Mouse (Mus musculus) forebrain, embryonic 11.5 days (tissue): Measurements from ENCODE around the gene Ttc21b. TPM values are rescaled to one million over a fixed set of nuclear protein-coding genes. Genes with fewer than 3 reads are reported as not detected.

Experiments
- ATAC-seq: fragments of 200-750 bp; cut with Nextera tagmentation; replicated peaks from 2 replicates; pipeline ENCODE4 v1.8.0; 2017; ENCODE audit warnings: moderate TSS enrichment; ENCODE audit not compliant: low FRiP score
- DNase-seq: peaks from one replicate; pipeline ENCODE4 v3.0.0-alpha.2; 2017; ENCODE audit warnings: low spot score
- H3K27ac ChIP-seq: fragments of 300-500 bp; sonication (generic); 2 replicates; pipeline ENCODE4 v1.5.1; 2014; ENCODE audit warnings: low read depth, low read length
- H3K27me3 ChIP-seq: fragments of 300-500 bp; sonication (generic); 2 replicates; pipeline ENCODE4 v1.6.1; 2014; ENCODE audit warnings: mild to moderate bottlenecking, low read length, mixed read lengths; ENCODE audit not compliant: control insufficient read depth, insufficient read depth
- H3K36me3 ChIP-seq: fragments of 300-500 bp; sonication (generic); 2 replicates; pipeline ENCODE4 v1.6.1; 2014; ENCODE audit warnings: mild to moderate bottlenecking, low read length, moderate library complexity, mixed read lengths; ENCODE audit not compliant: control insufficient read depth, insufficient read depth
- H3K4me1 ChIP-seq: fragments of 300-500 bp; sonication (generic); replicated peaks from 2 replicates; pipeline ENCODE4 v1.6.1; 2014; ENCODE audit warnings: low read length, mixed read lengths; ENCODE audit not compliant: control insufficient read depth, insufficient read depth
- H3K4me2 ChIP-seq: fragments of 300-500 bp; sonication (generic); 2 replicates; pipeline ENCODE4 v1.6.1; 2014; ENCODE audit warnings: low read depth, mild to moderate bottlenecking, low read length, moderate library complexity, mixed read lengths; ENCODE audit not compliant: severe bottlenecking
- H3K4me3 ChIP-seq: fragments of 300-500 bp; sonication (generic); 2 replicates; pipeline ENCODE4 v1.5.1; 2014; ENCODE audit warnings: low read depth, low read length
- H3K9ac ChIP-seq: fragments of 300-500 bp; sonication (generic); 2 replicates; pipeline ENCODE4 v1.6.1; 2014; ENCODE audit warnings: low read length
- H3K9me3 ChIP-seq: fragments of 300-500 bp; sonication (generic); 2 replicates; pipeline ENCODE4 v1.6.1; 2016; ENCODE audit warnings: low read length, mixed read lengths; ENCODE audit not compliant: control insufficient read depth
- WGBS: fragments of 180-500 bp; shearing (Covaris S2); extraction: QIAGEN DNeasy Blood & Tissue Kit; methylation state at CpG from one replicate; pipeline ENCODE4 v1.1.7; 2014; 5-methylcytosine and 5-hydroxymethylcytosine counted together
- polyA plus RNA-seq: library from polyadenylated mRNA; unstranded; fragments of >200 nt; fragmentation: Nextera tagmentation; extraction: Ambion mirVana; gene quantifications from 2 replicates; pipeline ENCODE4 v1.2.1, GENCODE M21; 2014

Gene Ttc21b
- polyA plus RNA-seq, 1 experiment from 2014 or later = 17.1 TPM

- ATAC-seq = no peak
Observed at GRCm38 (mm10) chr2:66158140-66158915, 98.1 kb downstream of the Ttc21b start.

GRCm38 (mm10) chr2:66151436-66151835 is 105.0 kb downstream of the Ttc21b start:
- Histone ChIP-seq H3K4me3 (no peak overlapping the region), H3K9ac (no peak overlapping the region), H3K4me1 (no peaks in the 10 kb centered on the region), H3K27me3 (no peaks in the 10 kb centered on the region), H3K4me2 (no peak overlapping the region), H3K9me3 (no peaks in the 10 kb centered on the region), H3K36me3 (no peaks in the 10 kb centered on the region), H3K27ac (no peak overlapping the region)
- DNase-seq (no peak), ATAC-seq (no peak)
- WGBS = 78% methylated on average over 2 of the region's 2 CpGs

More at GRCm38 (mm10) chr2:66158140-66158915, 98.1 kb downstream of the Ttc21b start:
- no peak overlapping the region for H3K9ac ChIP-seq
- WGBS = 72% methylated on average over 7 of the region's 7 CpGs
- H3K4me1 ChIP-seq = no peaks in the 10 kb centered on the region
- no peak overlapping the region for H3K27ac ChIP-seq
- no peaks in the 10 kb centered on the region for H3K9me3 ChIP-seq
- no peaks in the 10 kb centered on the region for H3K36me3 ChIP-seq
- H3K27me3 ChIP-seq = no peaks in the 10 kb centered on the region
- H3K4me2 ChIP-seq = no peak overlapping the region
- DNase-seq = no peak
- H3K4me3 ChIP-seq = no peak overlapping the region

GRCm38 (mm10) chr2:66150531-66150930 is 105.9 kb downstream of the Ttc21b start:
- ATAC-seq = no peak
- 77% methylated on average over 3 of the region's 3 CpGs for WGBS

GRCm38 (mm10) chr2:66148654-66149230 is 107.7 kb downstream of the Ttc21b start:
- Histone ChIP-seq H3K4me3 (no peak overlapping the region), H3K9ac (no peak overlapping the region), H3K4me1 (no peaks in the 10 kb centered on the region), H3K9me3 (no peaks in the 10 kb centered on the region), H3K27ac (no peak overlapping the region), H3K4me2 (no peak overlapping the region), H3K36me3 (no peaks in the 10 kb centered on the region), H3K27me3 (no peaks in the 10 kb centered on the region)
- WGBS = 87% methylated on average over 10 of the region's 10 CpGs
- ATAC-seq = no peak
- no peak for DNase-seq

More at GRCm38 (mm10) chr2:66150531-66150930, 105.9 kb downstream of the Ttc21b start:
- Histone ChIP-seq H3K4me3 (no peak overlapping the region), H3K27me3 (no peaks in the 10 kb centered on the region), H3K9ac (no peak overlapping the region), H3K4me2 (no peak overlapping the region), H3K36me3 (no peaks in the 10 kb centered on the region), H3K27ac (no peak overlapping the region), H3K4me1 (no peaks in the 10 kb centered on the region), H3K9me3 (no peaks in the 10 kb centered on the region)
- no peak for DNase-seq

- Histone ChIP-seq H3K27me3 (no peaks in the 10 kb centered on the region), H3K4me3 (no peak overlapping the region), H3K9me3 (no peaks in the 10 kb centered on the region), H3K4me1 (no peaks in the 10 kb centered on the region), H3K4me2 (no peak overlapping the region), H3K27ac (no peak overlapping the region), H3K36me3 (no peaks in the 10 kb centered on the region), H3K9ac (no peak overlapping the region)
- WGBS = 57% methylated on average over 4 of the region's 4 CpGs
- DNase-seq = no peak
- no peak for ATAC-seq
Observed at GRCm38 (mm10) chr2:66146473-66146872, 109.9 kb downstream of the Ttc21b start.

GRCm38 (mm10) chr2:66144770-66145169 is 111.6 kb downstream of the Ttc21b start:
- no peak overlapping the region for H3K4me2 ChIP-seq
- no peaks in the 10 kb centered on the region for H3K36me3 ChIP-seq
- H3K9me3 ChIP-seq = no peaks in the 10 kb centered on the region
- WGBS = 78% methylated on average over 5 of the region's 5 CpGs
- no peaks in the 10 kb centered on the region for H3K27me3 ChIP-seq
- ATAC-seq (no peak), DNase-seq (no peak)
- H3K4me1 ChIP-seq = no peaks in the 10 kb centered on the region
- H3K4me3 ChIP-seq = no peak overlapping the region
- H3K9ac ChIP-seq = no peak overlapping the region
- no peak overlapping the region for H3K27ac ChIP-seq

- Histone ChIP-seq H3K4me2 (no peak overlapping the region), H3K36me3 (no peaks in the 10 kb centered on the region), H3K4me1 (no peaks in the 10 kb centered on the region), H3K27ac (no peak overlapping the region), H3K4me3 (no peak overlapping the region), H3K9me3 (no peaks in the 10 kb centered on the region), H3K27me3 (no peaks in the 10 kb centered on the region), H3K9ac (no peak overlapping the region)
- DNase-seq (no peak), ATAC-seq (no peak)
- 94% methylated on average over 4 of the region's 4 CpGs for WGBS
Observed at GRCm38 (mm10) chr2:66143284-66143683, 113.1 kb downstream of the Ttc21b start.

GRCm38 (mm10) chr2:66142711-66143110 is 113.7 kb downstream of the Ttc21b start:
- 91% methylated on average over 2 of the region's 2 CpGs for WGBS
- no peak overlapping the region for H3K27ac ChIP-seq
- H3K36me3 ChIP-seq = no peaks in the 10 kb centered on the region
- no peak for ATAC-seq
- H3K9me3 ChIP-seq = no peaks in the 10 kb centered on the region
- DNase-seq = no peak
- H3K9ac ChIP-seq = no peak overlapping the region
- H3K4me3 ChIP-seq = no peak overlapping the region
- no peaks in the 10 kb centered on the region for H3K4me1 ChIP-seq
- no peaks in the 10 kb centered on the region for H3K27me3 ChIP-seq
- no peak overlapping the region for H3K4me2 ChIP-seq

- no peak for ATAC-seq
- DNase-seq = no peak
Observed at GRCm38 (mm10) chr2:66142268-66142667, 114.1 kb downstream of the Ttc21b start.

More at GRCm38 (mm10) chr2:66142268-66142667, 114.1 kb downstream of the Ttc21b start:
- no peaks in the 10 kb centered on the region for H3K4me1 ChIP-seq
- H3K4me3 ChIP-seq = no peak overlapping the region
- no peak overlapping the region for H3K9ac ChIP-seq
- no peak overlapping the region for H3K4me2 ChIP-seq
- no peak overlapping the region for H3K27ac ChIP-seq
- WGBS = 97% methylated on average over 2 of the region's 2 CpGs
- no peaks in the 10 kb centered on the region for H3K27me3 ChIP-seq
- H3K9me3 ChIP-seq = no peaks in the 10 kb centered on the region
- no peaks in the 10 kb centered on the region for H3K36me3 ChIP-seq
